10 mouse cellular contexts compared by ENCODE assay signal in genomic region chr15:84682206-84682605, GRCm38 (mm10). TPM values are rescaled to one million over a fixed set of nuclear protein-coding genes. Genes with fewer than 3 reads are reported as not detected.
DNase-seq lines count a peak whose midpoint lies in the region; ATAC-seq and TF ChIP-seq lines count a peak whose summit lies in the region.
"Had no signal": no experiment of that assay in that cellular context is flagged by ENCODE, and none has a peak within 500 bp of the region (broad histone marks: within the 10 kb centered on the region; RNA-seq: fewer than 3 reads in every experiment).

No protein-coding gene starts in this region.

- TF ChIP-seq EP300 in heart, postnatal 0 days (IDR thresholded peaks at IDR 0.05; ENCODE audit: low read depth) = no peak
- no peak for TF ChIP-seq EP300 in liver, embryonic 14.5 days (IDR thresholded peaks at IDR 0.05; ENCODE audit: low read depth)

- no peak overlapping the region for H3K9ac ChIP-seq in heart, postnatal 0 days (replicated peaks; ENCODE audit: low read depth, low read length)
- H3K9ac ChIP-seq in embryonic facial prominence, embryonic 15.5 days = no peak overlapping the region
- H3K9ac ChIP-seq in liver, embryonic 14.5 days (replicated peaks) = no peak overlapping the region

- H3K9me3 ChIP-seq in heart, postnatal 0 days (replicated peaks; ENCODE audit: control insufficient read depth, low read length) = no peaks in the 10 kb centered on the region
- H3K9me3 ChIP-seq in E14TG2a.4 (ENCODE audit: low read length) = no peaks in the 10 kb centered on the region
- H3K9me3 ChIP-seq in embryonic facial prominence, embryonic 15.5 days (replicated peaks) = no peaks in the 10 kb centered on the region
- no peaks in the 10 kb centered on the region for H3K9me3 ChIP-seq in liver, embryonic 14.5 days (ENCODE audit: control insufficient read depth, low read length)

- peak overlapping the region; percentile 98 for H3K4me2 ChIP-seq in heart, postnatal 0 days (ENCODE audit: low read depth, low read length)
- peak overlapping the region; percentile 93 for H3K4me2 ChIP-seq in embryonic facial prominence, embryonic 15.5 days (replicated peaks)
- H3K4me2 ChIP-seq in liver, embryonic 14.5 days (ENCODE audit: low read depth) = peak overlapping the region; percentile 70

- H3K4me3 ChIP-seq in heart, postnatal 0 days (ENCODE audit: low read depth, low read length) = peak overlapping the region; percentile 81
- H3K4me3 ChIP-seq in E14TG2a.4 (replicated peaks; ENCODE audit: low read length) = peak overlapping the region; percentile 91
- H3K4me3 ChIP-seq in embryonic facial prominence, embryonic 15.5 days (replicated peaks) = peak overlapping the region; percentile 76
- peak overlapping the region in 1 of 2 experiments; percentile 42; a peak in 2 of 4 replicates for H3K4me3 ChIP-seq in liver, embryonic 14.5 days (ENCODE audit: insufficient read depth in 1 of 2, low read depth in 2 of 2, low read length in 2 of 2)

- H3K36me3 ChIP-seq in heart, postnatal 0 days (replicated peaks; ENCODE audit: control insufficient read depth, insufficient read depth, low read length) = no peaks in the 10 kb centered on the region
- H3K36me3 ChIP-seq in E14TG2a.4 (ENCODE audit: insufficient read depth, low read length) = peaks cover 17% of the 10 kb centered on the region
- H3K36me3 ChIP-seq in embryonic facial prominence, embryonic 15.5 days = no peaks in the 10 kb centered on the region
- no peaks in the 10 kb centered on the region for H3K36me3 ChIP-seq in liver, embryonic 14.5 days (replicated peaks; ENCODE audit: control insufficient read depth, insufficient read depth, low read depth)
- H3K36me3 ChIP-seq: G1E had no signal

- ATAC-seq in heart, postnatal 0 days (ENCODE audit: insufficient read depth, low read depth) = no peak
- ATAC-seq in embryonic facial prominence, embryonic 15.5 days (ENCODE audit: insufficient number of reproducible peaks, low FRiP score, low TSS enrichment, low read depth) = no peak
- ATAC-seq in liver, embryonic 14.5 days (ENCODE audit: insufficient read depth) = no peak

- TF ChIP-seq CTCF in heart, postnatal 0 days (IDR thresholded peaks at IDR 0.05; ENCODE audit: low read depth) = no peak
- no peak for TF ChIP-seq CTCF in E14TG2a.4 (conservative IDR thresholded peaks at IDR 0.05; ENCODE audit: low read length)
- TF ChIP-seq CTCF in liver, embryonic 14.5 days (IDR thresholded peaks at IDR 0.05; ENCODE audit: low read depth) = no peak

- intact Hi-C loops in heart, postnatal 14 days (cut with DNase I) = no loop called here

- 78% methylated on average over 3 of the region's 3 CpGs for WGBS in heart, postnatal 0 days
- 66% methylated on average over 3 of the region's 3 CpGs for WGBS in embryonic facial prominence, embryonic 15.5 days
- 66% methylated on average over 3 of the region's 3 CpGs for WGBS in liver, embryonic 14.5 days (ENCODE audit: insufficient replicate concordance)

- peaks cover 7% of the 10 kb centered on the region; the same call in 1 of the 2 replicates for H3K27me3 ChIP-seq in heart, postnatal 0 days (ENCODE audit: control insufficient read depth, insufficient read depth, low read length)
- no peaks in the 10 kb centered on the region for H3K27me3 ChIP-seq in E14TG2a.4 (ENCODE audit: insufficient read depth, low read length)
- H3K27me3 ChIP-seq in embryonic facial prominence, embryonic 15.5 days = no peaks in the 10 kb centered on the region
- H3K27me3 ChIP-seq in liver, embryonic 14.5 days (ENCODE audit: control insufficient read depth, insufficient read depth, low read length) = no peaks in the 10 kb centered on the region

- H3K27ac ChIP-seq in heart, postnatal 0 days (ENCODE audit: low read depth) = no peak overlapping the region; the same call in 1 of the 2 replicates
- H3K27ac ChIP-seq in embryonic facial prominence, embryonic 15.5 days (replicated peaks) = peak overlapping the region; percentile 75; the same call in 1 of the 2 replicates
- H3K27ac ChIP-seq in liver, embryonic 14.5 days = no peak overlapping the region

- DNase-seq in heart, postnatal 0 days (ENCODE audit: low spot score) = no peak
- DNase-seq in heart, postnatal 14 days = no peak
- no peak for DNase-seq in liver, embryonic 14.5 days (ENCODE audit: low read depth in 3 of 3, low spot score in 3 of 3)
- DNase-seq in left cerebral cortex, adult 11 months (ENCODE audit: low spot score) = no peak
- DNase-seq in layer of hippocampus, adult 9-11 months = no peak
- no peak for DNase-seq in urinary bladder, postnatal 4 days (ENCODE audit: low spot score in 2 of 2)

- peaks cover 4% of the 10 kb centered on the region for H3K4me1 ChIP-seq in heart, postnatal 0 days (ENCODE audit: control insufficient read depth, insufficient read depth)
- peaks cover 86% of the 10 kb centered on the region for H3K4me1 ChIP-seq in E14TG2a.4 (replicated peaks; ENCODE audit: low read depth, low read length)
- H3K4me1 ChIP-seq in embryonic facial prominence, embryonic 15.5 days = peaks cover 27% of the 10 kb centered on the region
- peaks cover 0 to 5% of the 10 kb centered on the region in 2 experiments; a peak in 1 of 4 replicates for H3K4me1 ChIP-seq in liver, embryonic 14.5 days (replicated peaks; ENCODE audit: control insufficient read depth in 2 of 2, insufficient read depth in 2 of 2, low read length in 1 of 2)

RNA-seq across cellular contexts. Expression of gene Prr5, which starts 12.8 kb away (rescaled TPM):
- total RNA-seq in heart, postnatal 0 days (2014; rRNA removed; ENCODE audit: low replicate concordance) = 7.3 and 14.8 TPM in 2 replicates
- 5.6 and 6.5 TPM in 2 replicates for polyA plus RNA-seq in heart, postnatal 0 days (2015; fragmentation: Nextera tagmentation; extraction: Ambion mirVana)
- 1 to 10 TPM; 5.6 to 8.3 TPM for total RNA-seq in heart, postnatal 14 days (2021)
- 31.4 and 34.6 TPM in 2 replicates for polyA plus RNA-seq in embryonic facial prominence, embryonic 15.5 days (2015; fragmentation: Nextera tagmentation; extraction: Ambion mirVana)
- 5.2 and 6.6 TPM in 2 replicates for polyA plus RNA-seq in liver, embryonic 14.5 days (2012; rRNA removed)
- polyA plus RNA-seq in liver, embryonic 14.5 days (2014; fragmentation: Nextera tagmentation; extraction: Ambion mirVana) = 3.0 and 3.7 TPM in 2 replicates
- total RNA-seq: G1E had no signal
- polyA plus RNA-seq: G1E had no signal

RNA-seq across cellular contexts. Expression of gene Arhgap8, which starts 37.6 kb away (rescaled TPM):
- total RNA-seq in heart, postnatal 0 days (2014; rRNA removed; ENCODE audit: low replicate concordance) = 3.7 TPM in 1 of 2 replicates, not detected in the other
- polyA plus RNA-seq in heart, postnatal 0 days (2015; fragmentation: Nextera tagmentation; extraction: Ambion mirVana) = 1.2 and 1.3 TPM in 2 replicates
- 1 to 10 TPM in 1 of 2 experiments, under 1 TPM in 1; 0.86 to 2.6 TPM for total RNA-seq in heart, postnatal 14 days (2021)
- 4.8 and 6.3 TPM in 2 replicates for polyA plus RNA-seq in embryonic facial prominence, embryonic 15.5 days (2015; fragmentation: Nextera tagmentation; extraction: Ambion mirVana)
- polyA plus RNA-seq in liver, embryonic 14.5 days (2012; rRNA removed) = 0.29 and 0.36 TPM in 2 replicates
- 0.22 and 0.32 TPM in 2 replicates for polyA plus RNA-seq in liver, embryonic 14.5 days (2014; fragmentation: Nextera tagmentation; extraction: Ambion mirVana)
- total RNA-seq: G1E; megakaryocyte progenitor cell, adult 5-6 weeks had no signal
- polyA plus RNA-seq: G1E had no signal
